Mouse (Mus musculus) layer of hippocampus, postnatal 36 days (tissue): ENCODE measurements at regions not wholly inside any gene's neighbourhood (a gene's known extent, or its start where the extent isn't known, plus 50 kb on each side); places are given as distances from the start of the nearest gene placed in this dataset.
"Not testable (repeated sequence)": the region's sequence is repeated elsewhere in the genome, so short reads cannot be mapped to it uniquely, and the experiment has no call there.

Experiments used
- DNase-seq, 2 experiments: peaks; one replicate each; pipeline ENCODE4 v3.0.0; 2022

DNA sequence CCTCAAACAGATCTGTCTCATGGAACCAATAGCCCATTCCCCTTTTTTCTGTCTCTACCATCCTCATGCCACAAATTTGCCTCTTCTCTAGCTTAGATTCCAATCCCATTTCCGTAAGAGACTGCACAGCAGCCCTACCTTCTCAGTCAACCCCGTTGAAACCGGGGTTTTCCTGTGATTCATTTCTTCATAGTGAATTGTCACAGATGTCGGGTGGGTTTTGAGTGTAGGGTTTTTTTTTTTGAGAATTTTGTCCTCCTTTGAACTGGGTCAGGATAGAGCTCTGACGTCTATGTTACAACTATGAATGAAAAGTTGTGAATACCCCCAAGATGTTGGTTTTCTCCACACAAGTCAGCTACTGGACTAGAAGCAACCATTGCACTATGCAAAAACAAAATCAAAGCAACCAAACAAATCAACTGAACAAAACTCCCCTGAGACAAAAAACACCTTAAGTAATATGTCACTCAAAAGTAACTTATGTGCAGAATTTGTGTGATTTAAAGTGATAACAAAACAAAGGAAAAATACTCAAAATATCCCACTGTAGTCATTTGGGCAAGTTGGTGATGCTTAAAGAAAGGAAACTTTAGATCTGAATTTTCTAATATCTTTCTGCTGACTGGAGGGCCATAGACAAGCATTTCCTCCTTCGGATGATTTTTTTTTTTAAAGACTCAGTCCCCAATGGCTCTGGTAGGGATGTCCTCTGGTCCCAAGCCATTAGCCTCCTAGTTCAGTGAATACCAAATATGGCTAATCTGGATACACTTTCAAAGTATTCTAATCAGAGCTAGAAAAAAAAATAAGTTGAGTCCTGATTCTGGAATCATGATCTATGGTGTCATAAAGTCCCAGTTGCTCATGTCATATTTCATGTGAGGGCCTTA lies 120.7 kb upstream of the Tet2 start:
- DNase-seq, result no peak

DNA sequence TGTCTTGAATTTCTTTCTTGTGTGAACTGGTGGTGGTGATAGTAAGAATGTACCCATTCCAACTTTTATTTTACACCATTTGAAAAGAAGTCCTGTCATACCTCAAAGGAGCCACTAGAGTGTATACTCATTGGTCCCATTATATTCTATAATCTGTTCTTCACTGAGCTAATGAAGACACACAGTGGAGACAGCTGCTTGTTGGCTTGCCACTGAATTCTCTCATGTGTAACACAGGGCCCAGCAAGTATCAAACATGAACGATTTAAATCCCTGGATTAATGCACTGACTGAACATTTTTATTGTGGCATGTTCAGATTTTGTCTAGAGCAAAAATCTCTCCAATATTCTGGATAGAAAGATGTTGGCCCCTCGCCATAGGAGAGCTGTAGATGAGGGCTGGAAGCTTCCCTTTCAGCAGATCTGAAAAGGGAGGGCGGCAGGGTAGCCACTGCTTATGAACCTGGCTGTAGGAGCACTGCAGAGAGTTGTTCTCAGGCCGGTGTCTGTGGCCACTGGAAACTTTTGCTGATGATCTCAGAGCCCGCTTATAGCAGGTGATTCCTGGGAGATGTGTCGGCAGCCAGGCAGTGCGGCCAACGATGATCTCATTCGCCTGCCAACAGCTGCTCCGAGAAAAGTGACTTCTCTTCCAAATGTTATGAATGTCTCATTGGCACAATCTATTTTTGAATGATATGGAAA lies 128.0 kb upstream of the Tet2 start:
- peak; percentile 30 to 37 for DNase-seq

DNA sequence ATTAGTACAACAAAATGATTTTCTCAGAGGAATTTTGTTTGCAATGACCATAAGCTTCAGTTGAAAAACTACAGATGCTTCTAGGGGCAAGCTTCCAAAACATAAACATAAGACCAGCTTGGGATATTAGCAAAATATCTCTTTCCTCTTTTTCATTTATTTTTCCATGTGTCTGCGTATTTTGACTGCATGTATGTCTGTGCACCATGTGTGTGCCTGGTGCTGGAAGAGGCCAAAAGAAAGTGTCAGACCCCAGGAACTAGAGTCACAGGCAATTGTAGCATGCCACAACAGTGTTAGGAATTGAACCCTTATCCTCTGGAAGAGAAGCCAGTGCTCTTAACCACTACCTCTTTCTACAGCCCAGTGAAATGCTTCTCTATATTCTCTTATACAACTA lies 133.0 kb upstream of the Tet2 start:
- DNase-seq, result no peak

- DNase-seq, result no peak
Measured at GRCm38 (mm10) chr3:133679891-133680290, 135.0 kb upstream of the Tet2 start.

- DNase-seq, result no peak
Measured at GRCm38 (mm10) chr3:133680343-133680742, 135.4 kb upstream of the Tet2 start.

DNA sequence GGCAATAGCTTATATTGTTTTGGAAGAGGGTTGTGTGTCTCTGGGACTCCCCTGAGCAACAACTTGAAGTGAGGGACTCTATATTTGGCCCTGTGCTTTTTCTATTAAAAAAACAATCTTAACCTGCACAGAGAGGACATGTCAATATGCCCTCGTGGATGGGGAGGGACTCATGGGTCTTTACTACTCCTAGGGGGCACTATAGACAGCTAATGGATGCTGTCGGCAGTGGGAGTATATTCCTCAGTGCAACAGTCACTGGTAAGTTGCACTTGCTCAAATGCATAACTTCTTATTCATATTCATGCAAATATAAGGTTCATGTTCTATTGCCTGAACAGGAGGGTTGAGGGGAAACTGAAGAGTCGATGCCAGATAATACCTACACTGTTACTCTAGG lies 135.9 kb upstream of the Tet2 start:
- DNase-seq, result no peak

DNA sequence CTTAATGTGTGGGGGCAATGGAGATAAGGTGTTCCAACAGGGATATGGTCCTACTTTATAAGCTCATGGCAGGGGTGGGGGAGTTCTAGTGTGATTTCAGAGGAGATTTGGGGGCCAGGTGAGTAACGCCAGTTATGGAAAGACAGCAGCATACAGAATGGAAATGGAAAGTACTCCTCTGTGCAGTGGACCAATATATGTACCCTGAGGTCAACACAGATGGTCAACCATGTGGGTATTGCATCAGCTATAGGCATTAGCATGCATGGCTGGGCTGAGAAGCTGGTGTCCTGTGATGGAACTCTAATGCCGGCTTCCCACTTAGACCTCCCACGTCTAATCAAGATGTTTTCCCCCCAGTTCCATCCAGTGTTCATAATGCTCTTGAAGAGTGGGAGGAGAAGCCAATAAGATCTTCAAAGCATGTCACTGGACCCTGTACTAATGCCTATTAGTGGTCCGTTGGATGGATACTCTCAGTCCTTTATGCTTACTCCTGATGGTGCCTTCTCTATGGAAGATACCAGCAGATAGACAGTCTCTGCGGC lies 139.3 kb upstream of the Tet2 start:
- no peak for DNase-seq

GRCm38 (mm10) chr3:133684747-133685146 lies 139.8 kb upstream of the Tet2 start:
- DNase-seq, result no peak

- DNase-seq, result no peak
Measured at GRCm38 (mm10) chr3:133685393-133685792, 140.5 kb upstream of the Tet2 start.

DNA sequence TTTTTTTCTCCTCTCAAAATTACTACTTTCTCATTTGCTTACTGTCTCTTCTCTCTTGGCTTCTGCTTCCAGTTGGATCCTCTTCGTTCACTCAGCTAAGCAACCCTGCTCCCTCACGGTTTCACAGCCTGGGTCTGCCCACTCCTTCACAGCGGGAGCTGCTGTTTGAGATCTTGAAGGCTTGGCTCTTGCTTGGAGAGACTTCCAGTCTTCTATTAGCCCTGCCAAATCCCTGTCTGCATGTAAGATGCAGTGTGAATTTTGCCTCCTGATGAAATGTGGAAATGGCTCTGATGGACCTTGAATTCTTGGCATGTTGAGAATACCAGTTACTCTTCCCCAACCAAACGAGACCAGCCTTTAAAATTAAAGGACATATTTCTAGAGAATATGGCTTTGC lies 149.1 kb upstream of the Tet2 start:
- DNase-seq, result peak; percentile 7 to 12

- DNase-seq, result no peak
Measured at GRCm38 (mm10) chr3:133696122-133696521, 151.2 kb upstream of the Tet2 start.

DNA sequence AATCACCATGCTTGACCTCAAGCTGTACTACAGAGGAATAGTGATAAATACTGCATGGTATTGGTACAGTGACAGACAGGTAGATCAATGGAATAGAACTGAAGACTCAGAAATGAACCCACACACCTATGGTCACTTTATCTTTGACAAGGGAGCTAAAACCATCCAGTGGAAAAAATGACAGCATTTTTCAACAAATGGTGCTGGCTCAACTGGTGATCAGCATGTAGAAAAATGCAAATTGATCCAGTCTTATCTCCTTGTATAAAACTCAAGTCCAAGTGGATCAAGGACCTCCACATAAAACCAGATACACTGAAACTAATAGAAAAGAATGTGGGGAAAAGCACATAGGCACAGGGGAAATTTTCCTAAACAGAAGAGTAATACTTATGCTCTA lies 159.9 kb upstream of the Tet2 start:
- DNase-seq, result not testable (repeated sequence)

- DNase-seq, result no peak
Measured at GRCm38 (mm10) chr3:133711518-133711917, 166.6 kb upstream of the Tet2 start.

GRCm38 (mm10) chr3:133722550-133723290 lies 177.8 kb upstream of the Tet2 start:
- no peak for DNase-seq

- no peak for DNase-seq
Measured at GRCm38 (mm10) chr3:133726831-133727230, 181.9 kb upstream of the Tet2 start.

- DNase-seq, result no peak
Measured at GRCm38 (mm10) chr3:133735603-133736002, 190.7 kb upstream of the Tet2 start.

GRCm38 (mm10) chr3:133738936-133739335 lies 194.0 kb upstream of the Tet2 start:
- DNase-seq, result no peak

DNA sequence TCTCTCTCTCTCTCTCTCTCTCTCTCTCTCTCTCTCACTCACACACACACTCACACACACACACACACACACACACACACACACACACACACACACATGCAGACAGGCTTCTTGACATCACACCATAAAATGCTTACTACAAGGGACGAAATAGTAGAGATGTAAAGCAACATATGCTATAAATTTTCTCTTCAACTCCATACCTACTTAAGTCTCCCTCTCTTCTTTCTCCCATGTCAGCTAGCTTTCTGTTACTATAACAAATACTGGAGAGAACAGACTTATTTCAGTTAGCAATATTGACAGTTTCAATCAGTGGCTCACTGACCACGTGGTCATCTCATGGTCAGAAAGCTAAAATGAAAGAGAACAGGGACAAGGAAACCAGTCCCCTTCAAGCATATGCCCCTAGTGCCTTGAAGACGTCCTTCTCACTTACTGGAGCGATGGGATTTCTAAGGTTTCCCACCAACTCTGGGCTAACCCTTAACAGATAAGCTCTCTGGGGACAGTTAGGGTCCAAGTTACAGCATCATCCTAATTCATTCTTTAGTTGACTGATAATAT lies 199.7 kb upstream of the Tet2 start:
- no peak for DNase-seq

DNA sequence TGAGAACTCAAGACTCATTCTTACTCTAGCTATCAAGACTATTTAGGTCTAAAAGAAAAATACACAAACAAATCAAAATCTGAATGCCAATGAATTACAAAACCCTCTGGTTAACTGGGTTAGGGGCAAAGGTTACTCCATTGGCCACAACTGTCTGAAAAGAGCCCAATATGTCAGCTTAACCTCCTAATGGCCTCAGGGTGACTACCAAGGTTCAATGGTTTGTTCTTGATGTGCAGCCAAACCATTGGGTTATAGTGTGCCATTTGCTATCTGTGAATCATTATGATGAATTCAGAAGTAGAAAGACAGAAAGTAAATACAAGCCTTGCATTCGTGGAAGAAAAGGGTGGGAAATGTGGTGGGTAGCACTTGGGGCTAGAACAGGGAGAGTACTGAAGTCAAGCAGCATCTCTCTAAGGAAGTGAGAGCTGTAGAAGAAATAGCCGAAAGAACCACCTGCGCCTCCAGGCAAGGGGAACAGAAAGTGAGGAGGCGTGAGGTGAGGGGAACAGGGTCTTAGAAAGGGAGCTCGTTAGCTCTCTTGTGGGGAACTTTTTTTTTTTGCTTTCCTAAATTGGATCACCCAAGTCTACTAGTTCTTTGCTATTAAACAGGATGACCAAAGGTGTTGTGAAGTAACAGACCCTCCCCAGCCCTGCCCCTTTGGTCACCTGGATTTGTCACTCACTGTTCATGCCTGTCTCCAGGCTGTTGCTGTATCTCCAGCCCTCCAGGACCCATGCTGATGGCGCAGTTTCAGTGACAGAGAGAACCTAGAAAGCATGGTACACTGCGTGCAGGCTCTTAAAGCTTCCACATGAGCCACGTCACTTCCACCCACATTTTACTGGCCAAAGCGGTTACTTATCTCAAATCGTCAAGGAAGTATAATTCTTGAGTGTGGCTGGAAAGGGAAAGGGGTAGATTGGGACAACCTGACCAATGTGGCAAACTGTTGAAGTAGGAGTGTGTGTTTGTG lies 204.1 kb upstream of the Tet2 start:
- no peak for DNase-seq

DNA sequence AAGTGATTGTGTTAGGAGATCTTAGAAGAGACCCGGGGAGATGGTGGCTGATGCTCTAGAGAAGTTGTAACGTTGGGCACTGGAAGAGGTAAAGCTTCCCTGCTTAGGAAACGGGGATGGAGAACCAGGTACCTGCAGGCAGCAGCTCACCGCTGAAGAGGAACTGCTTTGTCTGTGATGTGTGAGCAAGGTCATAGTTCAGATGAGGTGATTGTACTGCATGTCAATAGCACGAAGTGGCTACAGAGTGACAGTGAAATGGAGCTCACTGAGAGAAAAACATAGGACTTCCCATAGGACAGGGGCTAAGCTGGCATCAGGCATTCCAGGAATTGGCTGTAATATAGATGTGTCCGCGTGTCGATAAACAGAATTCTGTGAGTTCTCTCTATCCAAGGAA lies 205.1 kb upstream of the Tet2 start:
- no peak for DNase-seq

GRCm38 (mm10) chr3:133750606-133751005 lies 205.7 kb upstream of the Tet2 start:
- DNase-seq, result no peak
